Mouse (Mus musculus) liver, embryonic 16.5 days (tissue): ENCODE data around the gene Sdf2. TPM values are rescaled to one million over a fixed set of nuclear protein-coding genes. Genes with fewer than 3 reads are reported as not detected.
"Not testable (repeated sequence)": the region's sequence is repeated elsewhere in the genome, so short reads cannot be mapped to it uniquely, and the experiment has no call there.

Source experiments
- ATAC-seq: fragments of 200-750 bp; cut with Nextera tagmentation; 2 replicates; pipeline ENCODE4 v1.8.0; 2017; ENCODE audit warnings: low read depth, mild to moderate bottlenecking, moderate number of reproducible peaks, moderate library complexity
- H3K27ac ChIP-seq: fragments of 300-500 bp; sonication (generic); 2 replicates; pipeline ENCODE4 v1.5.1; 2014; ENCODE audit warnings: mild to moderate bottlenecking, low read length
- H3K27me3 ChIP-seq: fragments of 300-500 bp; sonication (generic); 2 replicates; pipeline ENCODE4 v1.6.1; 2014; ENCODE audit warnings: low read depth, low read length, mixed read lengths; ENCODE audit not compliant: control insufficient read depth, insufficient read depth
- H3K36me3 ChIP-seq: fragments of 300-500 bp; sonication (generic); 2 replicates; pipeline ENCODE4 v1.6.1; 2014; ENCODE audit warnings: mild to moderate bottlenecking; ENCODE audit not compliant: control insufficient read depth, insufficient read depth
- H3K4me1 ChIP-seq: fragments of 300-500 bp; sonication (generic); 2 replicates; pipeline ENCODE4 v1.6.1; 2014; ENCODE audit warnings: low read depth, low read length, mixed read lengths; ENCODE audit not compliant: control insufficient read depth
- H3K4me2 ChIP-seq: fragments of 300-500 bp; sonication (generic); 2 replicates; pipeline ENCODE4 v1.6.1; 2014; ENCODE audit warnings: low read depth, low read length, mixed read lengths
- H3K4me3 ChIP-seq: fragments of 300-500 bp; sonication (generic); 2 replicates; pipeline ENCODE4 v1.5.1; 2014; ENCODE audit warnings: low read depth, mild to moderate bottlenecking, low read length
- H3K9ac ChIP-seq: fragments of 300-500 bp; sonication (generic); 2 replicates; pipeline ENCODE4 v1.6.1; 2014; ENCODE audit warnings: low read depth, low read length
- H3K9me3 ChIP-seq: fragments of 300-500 bp; sonication (generic); replicated peaks from 2 replicates; pipeline ENCODE4 v1.6.1; 2016; ENCODE audit warnings: low read length; ENCODE audit not compliant: control insufficient read depth
- WGBS: fragments of 180-500 bp; shearing (Covaris S2); extraction: QIAGEN DNeasy Blood & Tissue Kit; methylation state at CpG from one replicate; pipeline ENCODE4 v1.1.7; 2014; ENCODE audit not compliant: insufficient replicate concordance; 5-methylcytosine and 5-hydroxymethylcytosine counted together
- polyA plus RNA-seq: library from polyadenylated mRNA; unstranded; fragments of >200 nt; fragmentation: Nextera tagmentation; extraction: Ambion mirVana; gene quantifications from 2 replicates; pipeline ENCODE4 v1.2.1, GENCODE M21; 2015

Gene Sdf2
- polyA plus RNA-seq, 1 experiment from 2014 or later = 30.5 TPM

DNA sequence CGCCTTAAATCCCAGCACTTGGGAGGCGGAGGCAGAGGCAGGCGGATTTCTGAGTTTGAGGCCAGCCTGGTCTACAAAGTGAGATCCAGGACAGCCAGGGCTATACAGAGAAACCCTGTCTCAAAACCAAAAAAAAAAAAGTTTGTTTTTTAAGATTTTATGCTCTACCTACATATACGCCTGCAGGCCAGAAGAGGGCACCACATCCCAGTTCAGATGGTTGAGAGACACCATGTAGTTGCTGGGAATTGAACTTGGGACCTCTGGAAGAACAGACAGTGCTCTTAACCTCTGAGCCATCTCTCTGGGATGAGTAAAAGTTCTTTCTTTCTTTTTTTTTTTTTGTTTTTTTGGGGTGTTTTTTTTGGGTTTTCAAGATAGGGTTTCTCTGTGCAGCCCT lies 30.6 kb downstream of the Sdf2 start:
- not testable (repeated sequence) for H3K9ac ChIP-seq, H3K27ac ChIP-seq, H3K4me3 ChIP-seq, H3K4me2 ChIP-seq, H3K4me1 ChIP-seq, H3K9me3 ChIP-seq, ATAC-seq, H3K27me3 ChIP-seq
- WGBS = 84% methylated on average over 4 of the region's 4 CpGs
- peaks cover 54% of the 10 kb centered on the region for H3K36me3 ChIP-seq

DNA sequence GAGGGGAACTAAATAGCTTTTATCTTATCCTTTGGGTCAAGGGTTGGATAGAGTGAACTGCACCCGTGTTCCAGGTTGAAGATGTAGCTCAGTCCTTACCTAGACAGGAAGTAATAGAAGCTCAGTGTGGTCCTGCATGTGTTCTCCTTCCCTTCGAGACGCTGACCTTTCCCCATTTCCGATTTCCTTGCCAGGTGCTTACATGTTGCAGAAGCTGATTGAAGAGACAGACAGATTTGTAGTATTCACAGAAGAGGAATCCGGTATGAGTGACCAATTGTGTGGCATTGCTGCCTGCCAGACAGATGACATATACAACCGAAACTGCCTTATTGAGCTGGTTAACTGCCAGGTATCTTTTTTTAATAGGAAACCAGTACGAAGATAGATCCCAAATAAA lies 33.3 kb downstream of the Sdf2 start:
- peaks cover 53% of the 10 kb centered on the region for H3K36me3 ChIP-seq
- no peak overlapping the region for H3K4me2 ChIP-seq
- 77% methylated on average over 7 of the region's 7 CpGs for WGBS
- H3K4me3 ChIP-seq = no peak overlapping the region
- no peak overlapping the region for H3K27ac ChIP-seq
- no peaks in the 10 kb centered on the region for H3K4me1 ChIP-seq
- no peaks in the 10 kb centered on the region for H3K27me3 ChIP-seq
- ATAC-seq = no peak
- H3K9ac ChIP-seq = no peak overlapping the region
- H3K9me3 ChIP-seq = no peaks in the 10 kb centered on the region

DNA sequence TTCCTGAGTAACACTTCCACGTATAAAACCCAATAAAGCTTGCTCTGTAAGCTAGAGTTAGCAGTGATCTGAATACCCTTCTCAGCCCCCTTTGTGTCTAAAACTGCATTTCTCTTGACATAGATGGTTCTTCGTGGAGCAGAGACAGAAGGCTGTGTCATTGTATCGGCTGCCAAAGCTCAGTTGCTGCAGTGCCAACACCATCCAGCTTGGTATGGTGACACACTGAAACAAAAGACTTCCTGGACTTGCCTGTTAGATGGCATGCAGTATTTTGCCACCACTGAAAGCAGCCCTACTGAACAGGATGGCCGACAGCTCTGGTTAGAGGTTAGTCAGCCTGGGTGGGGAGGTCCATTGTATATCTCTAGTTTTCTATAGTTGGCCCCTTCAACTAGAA lies 34.0 kb downstream of the Sdf2 start:
- no peaks in the 10 kb centered on the region for H3K9me3 ChIP-seq
- H3K4me2 ChIP-seq = no peak overlapping the region
- no peaks in the 10 kb centered on the region for H3K27me3 ChIP-seq
- ATAC-seq = no peak
- no peak overlapping the region for H3K4me3 ChIP-seq
- H3K27ac ChIP-seq = no peak overlapping the region
- H3K36me3 ChIP-seq = peaks cover 55% of the 10 kb centered on the region
- no peaks in the 10 kb centered on the region for H3K4me1 ChIP-seq
- H3K9ac ChIP-seq = no peak overlapping the region
- 87% methylated on average over 4 of the region's 4 CpGs for WGBS

DNA sequence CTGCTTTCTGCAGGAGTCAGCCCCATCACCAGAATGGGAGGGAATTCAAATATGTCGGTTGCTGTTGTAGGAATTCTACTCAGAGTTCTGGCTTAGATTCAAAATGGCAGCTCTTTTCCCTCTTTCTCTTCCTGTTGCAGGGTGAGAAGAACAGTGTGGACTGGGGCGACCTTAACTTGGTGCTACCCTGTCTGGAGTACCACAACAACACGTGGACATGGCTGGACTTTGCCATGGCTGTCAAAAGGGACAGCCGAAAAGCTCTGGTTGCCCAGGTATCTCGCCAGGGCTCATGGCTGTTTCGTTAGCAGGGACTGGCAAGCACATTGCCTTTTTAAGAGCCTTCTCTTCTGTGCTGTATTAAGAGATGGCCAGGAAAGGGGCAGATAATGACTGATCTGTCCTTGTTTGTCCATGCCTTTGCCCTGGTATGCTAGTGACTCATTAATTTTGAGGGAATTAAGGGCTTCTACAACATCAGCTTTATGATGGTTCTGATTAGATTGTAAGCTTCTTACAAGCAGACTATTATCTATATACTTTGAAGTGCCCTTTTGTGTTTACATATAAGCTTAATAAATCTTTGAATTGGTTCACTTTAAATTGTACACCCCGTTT lies 43.7 kb downstream of the Sdf2 start:
- no peaks in the 10 kb centered on the region for H3K9me3 ChIP-seq
- H3K4me2 ChIP-seq = no peak overlapping the region
- no peaks in the 10 kb centered on the region for H3K4me1 ChIP-seq
- H3K4me3 ChIP-seq = no peak overlapping the region
- peaks cover 39% of the 10 kb centered on the region for H3K36me3 ChIP-seq
- no peak overlapping the region for H3K27ac ChIP-seq
- WGBS = 74% methylated on average over 7 of the region's 7 CpGs
- ATAC-seq = no peak
- H3K27me3 ChIP-seq = no peaks in the 10 kb centered on the region
- H3K9ac ChIP-seq = no peak overlapping the region

DNA sequence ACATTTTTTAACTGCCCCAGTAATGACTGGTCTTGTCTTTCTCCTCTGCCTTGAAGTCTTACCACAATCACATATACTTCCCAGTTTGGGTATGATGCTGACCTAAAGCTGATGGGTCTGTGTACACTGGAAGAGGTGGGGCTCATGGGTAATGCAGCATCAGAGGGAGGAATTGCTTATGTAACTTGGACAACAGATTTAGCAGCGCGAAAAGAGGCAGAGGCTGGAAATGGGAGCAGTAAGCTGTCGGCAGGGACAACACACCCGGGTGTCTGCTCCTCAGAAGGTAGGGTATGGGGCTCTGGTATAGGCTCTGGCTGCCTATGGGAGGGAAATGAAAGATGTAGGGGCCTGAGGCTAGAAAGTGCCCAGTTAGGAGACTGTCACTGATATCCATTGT lies 45.1 kb downstream of the Sdf2 start, which contains the start of gene BC030499:
TSS of gene BC030499 (plus strand) at position 188 of the 400 bp plus-strand sequence.
- no peak for ATAC-seq
- H3K36me3 ChIP-seq = peaks cover 25% of the 10 kb centered on the region
- no peaks in the 10 kb centered on the region for H3K9me3 ChIP-seq
- no peak within 1 kb of the TSS for H3K9ac ChIP-seq
- no peak within 1 kb of the TSS for H3K4me3 ChIP-seq
- no peaks in the 10 kb centered on the region for H3K27me3 ChIP-seq
- no peak within 1 kb of the TSS for H3K4me2 ChIP-seq
- WGBS = 73% methylated on average over 4 of the region's 4 CpGs
- no peaks in the 10 kb centered on the region for H3K4me1 ChIP-seq
- no peak within 1 kb of the TSS for H3K27ac ChIP-seq

DNA sequence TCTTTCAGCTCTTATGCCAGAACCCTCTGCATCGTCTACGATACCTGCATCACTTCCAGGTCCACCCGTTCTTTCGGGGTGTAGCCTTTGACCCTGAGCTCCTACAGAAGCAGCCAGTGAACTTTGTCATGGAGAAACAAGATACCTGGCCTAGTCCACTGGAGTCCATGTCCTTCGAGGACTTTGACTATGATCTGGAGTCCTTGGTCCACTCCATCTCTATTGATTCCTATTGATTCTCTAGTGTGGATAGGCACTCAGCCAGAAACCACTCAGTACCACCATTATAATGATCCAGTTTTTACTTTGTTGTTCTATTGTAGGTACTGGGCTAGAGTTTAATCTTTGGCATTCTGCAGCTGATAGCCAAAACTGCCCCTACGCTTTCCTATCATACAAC lies 49.0 kb downstream of the Sdf2 start:
- 70% methylated on average over 6 of the region's 6 CpGs for WGBS
- no peak overlapping the region for H3K4me2 ChIP-seq
- ATAC-seq = no peak

DNA sequence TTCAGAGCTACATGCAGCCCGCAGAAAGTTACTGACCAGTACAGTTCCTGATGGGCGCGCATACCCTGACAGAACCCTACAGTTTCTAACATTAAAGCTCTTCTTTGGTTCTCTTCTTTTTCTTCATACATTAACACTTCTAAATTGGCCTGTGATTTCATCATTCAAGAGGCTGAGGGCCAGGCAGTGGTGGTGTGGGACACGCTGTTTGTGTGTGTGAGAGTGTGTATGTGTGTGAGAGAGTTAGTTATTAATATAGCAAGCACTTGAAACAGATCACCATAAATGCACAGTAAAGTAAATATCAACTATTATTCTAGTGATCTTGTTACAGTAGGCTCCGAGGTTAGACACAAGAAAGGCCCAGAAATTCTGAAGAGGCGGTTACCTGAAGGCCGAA lies 55.4 kb downstream of the Sdf2 start:
- WGBS = 72% methylated on average over 7 of the region's 7 CpGs
- peak overlapping the region; percentile 76 for H3K4me3 ChIP-seq
- H3K27ac ChIP-seq = peak overlapping the region; percentile 76
- H3K36me3 ChIP-seq = peaks cover 23% of the 10 kb centered on the region
- H3K9me3 ChIP-seq = no peaks in the 10 kb centered on the region
- peaks cover 23% of the 10 kb centered on the region for H3K4me1 ChIP-seq
- ATAC-seq = no peak
- H3K27me3 ChIP-seq = no peaks in the 10 kb centered on the region
- H3K4me2 ChIP-seq = peak overlapping the region; percentile 79
- H3K9ac ChIP-seq = peak overlapping the region; percentile 87

More for the DNA sequence above, 49.0 kb downstream of the Sdf2 start:
- H3K9ac ChIP-seq = no peak overlapping the region
- H3K27ac ChIP-seq = no peak overlapping the region
- no peaks in the 10 kb centered on the region for H3K9me3 ChIP-seq
- no peaks in the 10 kb centered on the region for H3K4me1 ChIP-seq
- H3K4me3 ChIP-seq = no peak overlapping the region
- H3K36me3 ChIP-seq = peaks cover 7% of the 10 kb centered on the region
- H3K27me3 ChIP-seq = no peaks in the 10 kb centered on the region

DNA sequence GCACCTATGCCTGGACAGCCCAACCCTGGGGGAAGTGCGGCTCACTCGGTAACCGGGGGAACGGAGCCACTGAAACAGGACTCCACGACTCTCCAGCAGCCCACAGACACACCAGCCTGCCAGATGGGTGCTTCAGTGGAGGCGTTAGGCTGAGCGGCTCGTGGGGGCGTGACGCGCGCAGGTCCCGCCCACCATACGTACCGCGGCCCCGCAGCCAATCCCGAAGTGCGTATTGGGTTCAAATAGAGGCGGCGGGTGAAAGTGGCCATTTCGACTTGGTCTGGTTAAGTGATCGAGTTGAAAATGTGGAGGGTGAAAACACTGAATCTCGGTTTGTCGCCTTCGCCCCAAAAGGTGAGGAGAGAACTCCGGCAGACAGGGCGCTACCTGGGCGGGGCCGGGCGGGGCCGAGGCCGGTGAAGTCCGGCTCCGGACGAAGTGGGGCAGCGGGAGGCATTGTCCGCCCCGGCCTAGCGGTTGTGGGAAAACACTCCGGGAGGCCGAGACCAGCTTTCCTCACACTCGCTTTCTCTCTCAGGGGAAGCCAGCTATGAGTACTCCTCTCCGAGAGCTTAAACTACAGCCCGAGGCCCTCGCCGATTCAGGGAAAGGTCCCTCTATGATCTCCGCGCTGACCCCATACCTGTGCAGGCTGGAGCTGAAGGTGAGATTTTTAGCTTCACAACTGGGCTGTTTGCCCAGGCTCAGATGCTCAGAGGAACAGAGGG lies 56.0 kb downstream of the Sdf2 start, which contains the start of gene Spag5:
TSS of gene Spag5 (plus strand) at position 173 of the 728 bp plus-strand sequence.
- Histone ChIP-seq H3K27ac (peak within 1 kb of the TSS; percentile 76), H3K27me3 (no peaks in the 10 kb centered on the region), H3K4me2 (peak within 1 kb of the TSS; percentile 79), H3K4me3 (peak within 1 kb of the TSS; percentile 76), H3K9me3 (no peaks in the 10 kb centered on the region), H3K9ac (peak within 1 kb of the TSS; percentile 87), H3K4me1 (peaks cover 25% of the 10 kb centered on the region), H3K36me3 (peaks cover 28% of the 10 kb centered on the region)
- ATAC-seq = peak; percentile 100
- under 1% methylated on average over 49 of the region's 49 CpGs for WGBS
